Mouse (Mus musculus): Measurements from ENCODE around the gene Tbxa2r. TPM values are rescaled to one million over a fixed set of nuclear protein-coding genes. Genes with fewer than 3 reads are reported as not detected.
A peak's percentile ranks its signal among the peaks of the same experiment; 100 is the strongest.

Tbxa2r gene
- polyA plus RNA-seq, 1 experiment = not detected

DNA sequence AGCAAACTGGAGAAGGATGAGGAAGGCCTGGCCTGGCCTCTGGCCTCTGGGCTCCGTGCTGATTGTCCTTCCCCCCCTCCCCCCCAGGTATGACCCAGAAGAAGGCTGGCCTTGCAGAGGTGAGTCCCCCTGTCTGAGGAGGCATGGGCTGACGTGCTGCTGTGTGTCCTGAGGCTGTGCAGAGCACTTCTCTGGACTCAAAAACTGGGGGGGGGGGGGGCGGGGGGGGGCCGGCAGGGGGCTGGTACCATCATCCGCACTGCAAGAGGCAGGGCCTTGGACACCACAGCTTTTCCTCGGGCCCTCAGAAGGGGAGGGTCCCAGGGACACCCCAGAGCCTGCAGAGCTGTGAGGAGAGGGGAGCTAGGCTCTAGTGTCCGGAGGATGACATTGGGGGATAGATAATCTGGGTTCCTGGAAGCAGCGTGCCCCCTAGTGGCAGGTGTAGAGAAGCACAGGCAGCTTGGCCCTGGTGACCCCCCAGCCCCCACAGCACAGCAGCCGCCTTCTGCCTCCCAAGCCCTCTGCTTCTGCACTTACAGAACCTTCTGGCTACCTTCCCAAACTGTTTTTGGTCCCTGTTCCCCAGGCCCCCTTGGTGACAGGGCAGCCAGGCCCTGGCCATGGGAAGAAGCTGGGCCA is 23.8 kb upstream of the Tbxa2r start:
- H3K4me1 ChIP-seq (ENCODE audit: control insufficient read depth, insufficient read depth, low read length) = peaks cover 53% of the 10 kb centered on the region
- H3K27ac ChIP-seq (ENCODE audit: insufficient read depth, low read depth, low read length) = peak overlapping the region; percentile 58; the same call in 1 of the 2 replicates
- WGBS = 18% methylated on average over 5 of the region's 9 CpGs
- no peak overlapping the region for H3K4me3 ChIP-seq (ENCODE audit: insufficient read depth, low read depth, low read length)
- peak; percentile 75 for TF ChIP-seq CTCF (IDR thresholded peaks at IDR 0.05; ENCODE audit: insufficient read depth, low read depth, low read length)
- no peak for TF ChIP-seq POLR2A (IDR thresholded peaks at IDR 0.05; ENCODE audit: insufficient read depth, low read depth, low read length)

DNA sequence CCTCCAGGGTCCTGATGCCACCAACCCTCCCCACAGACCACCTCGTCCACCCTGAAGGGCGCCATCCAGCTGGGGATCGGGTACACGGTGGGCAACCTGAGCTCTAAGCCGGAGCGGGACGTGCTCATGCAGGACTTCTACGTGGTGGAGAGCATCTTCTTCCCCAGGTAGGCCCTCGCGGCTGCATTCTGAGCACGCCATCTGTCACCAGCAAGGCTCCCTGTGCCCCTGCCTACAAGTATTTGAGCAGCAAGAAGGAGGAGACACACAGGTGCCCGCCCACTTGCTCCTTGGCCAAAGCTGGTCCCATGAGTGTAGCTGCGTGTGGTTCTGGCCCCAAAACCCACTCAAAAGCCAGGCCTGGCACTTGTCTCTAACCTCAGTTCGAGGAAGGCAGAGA is 22.9 kb upstream of the Tbxa2r start:
- H3K4me1 ChIP-seq (ENCODE audit: control insufficient read depth, insufficient read depth, low read length) = peaks cover 44% of the 10 kb centered on the region
- no peak overlapping the region for H3K4me3 ChIP-seq (ENCODE audit: insufficient read depth, low read depth, low read length)
- WGBS = 91% methylated on average over 14 of the region's 14 CpGs
- H3K27ac ChIP-seq (ENCODE audit: insufficient read depth, low read depth, low read length) = no peak overlapping the region
- TF ChIP-seq POLR2A (IDR thresholded peaks at IDR 0.05; ENCODE audit: insufficient read depth, low read depth, low read length) = no peak
- TF ChIP-seq CTCF (IDR thresholded peaks at IDR 0.05; ENCODE audit: insufficient read depth, low read depth, low read length) = no peak

DNA sequence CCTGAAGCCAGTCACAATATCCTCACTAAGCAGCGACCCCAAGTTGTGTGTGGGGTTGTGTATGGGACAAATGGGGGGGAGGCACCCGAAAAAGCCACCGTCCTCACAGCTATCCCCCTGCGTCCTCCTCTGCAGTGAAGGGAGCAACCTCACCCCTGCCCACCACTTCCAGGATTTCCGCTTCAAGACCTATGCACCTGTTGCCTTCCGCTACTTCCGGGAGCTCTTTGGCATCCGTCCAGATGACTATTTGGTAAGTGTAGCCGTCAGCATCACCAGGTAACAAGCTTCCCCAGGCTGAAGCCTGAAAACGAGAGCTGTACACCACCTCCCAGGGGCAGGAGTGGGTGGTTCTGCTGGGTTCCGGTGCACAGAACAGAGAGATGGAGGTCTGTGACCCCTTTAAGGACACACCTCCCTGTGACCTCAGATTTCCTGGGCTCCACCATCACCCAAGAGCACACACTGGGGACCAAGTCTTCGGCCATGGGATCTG is 22.3 kb upstream of the Tbxa2r start:
- no peak for TF ChIP-seq POLR2A (IDR thresholded peaks at IDR 0.05; ENCODE audit: insufficient read depth, low read depth, low read length)
- TF ChIP-seq CTCF (IDR thresholded peaks at IDR 0.05; ENCODE audit: insufficient read depth, low read depth, low read length) = no peak
- Histone ChIP-seq H3K4me1 (ENCODE audit: control insufficient read depth, insufficient read depth, low read length) (peaks cover 38% of the 10 kb centered on the region), H3K27ac (ENCODE audit: insufficient read depth, low read depth, low read length) (no peak overlapping the region), H3K4me3 (ENCODE audit: insufficient read depth, low read depth, low read length) (no peak overlapping the region)
- 81% methylated on average over 12 of the region's 12 CpGs for WGBS

- Histone ChIP-seq H3K27ac (ENCODE audit: insufficient read depth, low read depth, low read length) (no peak overlapping the region), H3K4me1 (ENCODE audit: control insufficient read depth, insufficient read depth, low read length) (peaks cover 31% of the 10 kb centered on the region), H3K4me3 (ENCODE audit: insufficient read depth, low read depth, low read length) (no peak overlapping the region)
- TF ChIP-seq CTCF (IDR thresholded peaks at IDR 0.05; ENCODE audit: insufficient read depth, low read depth, low read length) (no peak), POLR2A (IDR thresholded peaks at IDR 0.05; ENCODE audit: insufficient read depth, low read depth, low read length) (no peak)
- 86% methylated on average over 21 of the region's 21 CpGs for WGBS
Measured at GRCm38 (mm10) chr10:81306837-81307682, 21.5 kb upstream of the Tbxa2r start.

GRCm38 (mm10) chr10:81309571-81309970 is 19.0 kb upstream of the Tbxa2r start:
- peaks cover 8% of the 10 kb centered on the region for H3K4me1 ChIP-seq (ENCODE audit: control insufficient read depth, insufficient read depth, low read length)
- no peak overlapping the region for H3K27ac ChIP-seq (ENCODE audit: insufficient read depth, low read depth, low read length)
- no peak overlapping the region for H3K4me3 ChIP-seq (ENCODE audit: insufficient read depth, low read depth, low read length)
- TF ChIP-seq POLR2A (IDR thresholded peaks at IDR 0.05; ENCODE audit: insufficient read depth, low read depth, low read length) = no peak
- no peak for TF ChIP-seq CTCF (IDR thresholded peaks at IDR 0.05; ENCODE audit: insufficient read depth, low read depth, low read length)
- WGBS = 80% methylated on average over 5 of the region's 5 CpGs

- Histone ChIP-seq H3K4me1 (ENCODE audit: control insufficient read depth, insufficient read depth, low read length) (peaks cover 2% of the 10 kb centered on the region; the same call in 1 of the 2 replicates), H3K4me3 (ENCODE audit: insufficient read depth, low read depth, low read length) (no peak overlapping the region), H3K27ac (ENCODE audit: insufficient read depth, low read depth, low read length) (no peak overlapping the region)
- 81% methylated on average over 13 of the region's 13 CpGs for WGBS
- TF ChIP-seq POLR2A (IDR thresholded peaks at IDR 0.05; ENCODE audit: insufficient read depth, low read depth, low read length) = no peak
- no peak for TF ChIP-seq CTCF (IDR thresholded peaks at IDR 0.05; ENCODE audit: insufficient read depth, low read depth, low read length)
Measured at GRCm38 (mm10) chr10:81313581-81313980, 14.9 kb upstream of the Tbxa2r start.

DNA sequence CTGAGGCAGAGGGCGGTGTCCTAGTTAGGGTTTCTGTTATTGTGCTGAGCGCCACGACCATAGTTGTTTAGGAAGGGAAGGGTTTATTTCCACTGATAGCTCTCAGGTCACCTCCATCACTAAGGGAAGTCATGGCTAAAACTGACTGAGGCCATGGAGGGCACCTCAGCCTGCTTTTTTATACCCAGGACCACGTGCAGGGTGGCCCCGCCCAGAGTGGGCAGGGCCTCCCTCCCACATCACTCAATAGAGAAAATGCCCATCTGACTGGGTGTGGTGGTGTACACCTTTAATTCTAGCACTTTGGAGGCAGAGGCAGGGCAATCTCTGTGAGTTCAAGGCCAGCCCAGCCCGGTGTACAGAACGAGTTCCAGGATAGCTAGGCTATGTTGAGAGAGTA is 14.3 kb upstream of the Tbxa2r start:
- WGBS = 80% methylated on average over 7 of the region's 7 CpGs

GRCm38 (mm10) chr10:81315587-81315986 is 12.9 kb upstream of the Tbxa2r start:
- WGBS = 93% methylated on average over 16 of the region's 16 CpGs
- TF ChIP-seq POLR2A (IDR thresholded peaks at IDR 0.05; ENCODE audit: insufficient read depth, low read depth, low read length) = no peak
- TF ChIP-seq CTCF (IDR thresholded peaks at IDR 0.05; ENCODE audit: insufficient read depth, low read depth, low read length) = no peak
- Histone ChIP-seq H3K27ac (ENCODE audit: insufficient read depth, low read depth, low read length) (no peak overlapping the region), H3K4me1 (ENCODE audit: control insufficient read depth, insufficient read depth, low read length) (peaks cover 19% of the 10 kb centered on the region), H3K4me3 (ENCODE audit: insufficient read depth, low read depth, low read length) (no peak overlapping the region)

More for the DNA sequence above, 14.3 kb upstream of the Tbxa2r start:
- H3K4me1 ChIP-seq (ENCODE audit: control insufficient read depth, insufficient read depth, low read length) = peaks cover 7% of the 10 kb centered on the region; the same call in 1 of the 2 replicates
- TF ChIP-seq POLR2A (IDR thresholded peaks at IDR 0.05; ENCODE audit: insufficient read depth, low read depth, low read length) (no peak), CTCF (IDR thresholded peaks at IDR 0.05; ENCODE audit: insufficient read depth, low read depth, low read length) (no peak)
- no peak overlapping the region for H3K27ac ChIP-seq (ENCODE audit: insufficient read depth, low read depth, low read length)
- H3K4me3 ChIP-seq (ENCODE audit: insufficient read depth, low read depth, low read length) = no peak overlapping the region
